Mouse (Mus musculus) liver, embryonic 16.5 days (tissue): ENCODE measurements around the gene Fyn. TPM values are rescaled to one million over a fixed set of nuclear protein-coding genes. Genes with fewer than 3 reads are reported as not detected.

ENCODE experiments used
- ATAC-seq: fragments of 200-750 bp; cut with Nextera tagmentation; 2 replicates; pipeline ENCODE4 v1.8.0; 2017; ENCODE audit warnings: low read depth, mild to moderate bottlenecking, moderate number of reproducible peaks, moderate library complexity
- H3K27ac ChIP-seq: fragments of 300-500 bp; sonication (generic); 2 replicates; pipeline ENCODE4 v1.5.1; 2014; ENCODE audit warnings: mild to moderate bottlenecking, low read length
- H3K27me3 ChIP-seq: fragments of 300-500 bp; sonication (generic); 2 replicates; pipeline ENCODE4 v1.6.1; 2014; ENCODE audit warnings: low read depth, low read length, mixed read lengths; ENCODE audit not compliant: control insufficient read depth, insufficient read depth
- H3K36me3 ChIP-seq: fragments of 300-500 bp; sonication (generic); 2 replicates; pipeline ENCODE4 v1.6.1; 2014; ENCODE audit warnings: mild to moderate bottlenecking; ENCODE audit not compliant: control insufficient read depth, insufficient read depth
- H3K4me1 ChIP-seq: fragments of 300-500 bp; sonication (generic); 2 replicates; pipeline ENCODE4 v1.6.1; 2014; ENCODE audit warnings: low read depth, low read length, mixed read lengths; ENCODE audit not compliant: control insufficient read depth
- H3K4me2 ChIP-seq: fragments of 300-500 bp; sonication (generic); 2 replicates; pipeline ENCODE4 v1.6.1; 2014; ENCODE audit warnings: low read depth, low read length, mixed read lengths
- H3K4me3 ChIP-seq: fragments of 300-500 bp; sonication (generic); 2 replicates; pipeline ENCODE4 v1.5.1; 2014; ENCODE audit warnings: low read depth, mild to moderate bottlenecking, low read length
- H3K9ac ChIP-seq: fragments of 300-500 bp; sonication (generic); 2 replicates; pipeline ENCODE4 v1.6.1; 2014; ENCODE audit warnings: low read depth, low read length
- H3K9me3 ChIP-seq: fragments of 300-500 bp; sonication (generic); replicated peaks from 2 replicates; pipeline ENCODE4 v1.6.1; 2016; ENCODE audit warnings: low read length; ENCODE audit not compliant: control insufficient read depth
- WGBS: fragments of 180-500 bp; shearing (Covaris S2); extraction: QIAGEN DNeasy Blood & Tissue Kit; methylation state at CpG from one replicate; pipeline ENCODE4 v1.1.7; 2014; ENCODE audit not compliant: insufficient replicate concordance; 5-methylcytosine and 5-hydroxymethylcytosine counted together
- polyA plus RNA-seq: library from polyadenylated mRNA; unstranded; fragments of >200 nt; fragmentation: Nextera tagmentation; extraction: Ambion mirVana; gene quantifications from 2 replicates; pipeline ENCODE4 v1.2.1, GENCODE M21; 2015

Gene Fyn
- polyA plus RNA-seq, 1 experiment from 2014 or later, result 5.9 TPM

DNA sequence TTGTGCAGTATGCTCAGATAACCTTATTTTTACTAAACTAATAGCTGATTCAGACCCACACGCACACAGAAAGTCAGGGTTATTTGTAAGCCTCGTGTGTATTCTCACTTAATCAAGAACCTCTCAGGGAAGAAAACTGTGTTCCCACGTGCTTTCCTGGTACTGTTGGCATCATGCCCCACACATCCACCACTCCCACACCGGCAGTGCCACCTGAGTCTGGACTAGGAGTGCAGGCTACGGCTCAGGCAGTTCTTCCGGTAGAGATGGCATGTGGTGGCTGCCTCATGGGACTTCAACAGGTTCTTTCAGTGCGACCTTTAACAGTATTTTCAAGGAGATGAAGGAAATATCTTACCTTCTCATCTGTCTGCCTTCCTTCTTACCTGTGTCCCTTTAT lies 104.3 kb downstream of the Fyn start:
- H3K27me3 ChIP-seq, result no peaks in the 10 kb centered on the region
- H3K4me2 ChIP-seq, result no peak overlapping the region
- no peaks in the 10 kb centered on the region; the same call in 1 of the 2 replicates for H3K4me1 ChIP-seq
- no peaks in the 10 kb centered on the region for H3K9me3 ChIP-seq
- no peak overlapping the region for H3K27ac ChIP-seq
- no peak overlapping the region for H3K4me3 ChIP-seq
- no peaks in the 10 kb centered on the region for H3K36me3 ChIP-seq
- 68% methylated on average over 7 of the region's 7 CpGs for WGBS
- ATAC-seq, result no peak
- no peak overlapping the region for H3K9ac ChIP-seq

DNA sequence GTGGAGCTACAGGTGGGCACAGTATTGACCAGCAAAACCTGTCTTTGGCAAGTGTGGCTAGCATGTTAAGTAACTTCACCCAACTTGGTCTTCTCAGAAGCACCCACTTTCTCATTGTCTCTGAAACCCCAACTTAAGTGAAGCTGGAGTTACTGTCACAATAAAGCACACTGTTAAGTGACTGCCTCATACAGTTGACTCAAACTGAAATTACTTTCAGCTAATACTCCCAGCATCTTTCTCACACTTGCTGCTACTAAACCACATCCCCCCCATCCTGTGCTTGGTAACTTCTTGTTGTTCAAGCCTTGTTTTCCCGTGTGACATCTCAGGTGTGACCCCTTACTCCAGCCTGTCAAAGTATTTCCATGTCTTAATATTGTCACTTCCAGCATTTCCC lies 110.7 kb downstream of the Fyn start:
- no peak for ATAC-seq
- 58% methylated on average over 1 of the region's 1 CpGs for WGBS

DNA sequence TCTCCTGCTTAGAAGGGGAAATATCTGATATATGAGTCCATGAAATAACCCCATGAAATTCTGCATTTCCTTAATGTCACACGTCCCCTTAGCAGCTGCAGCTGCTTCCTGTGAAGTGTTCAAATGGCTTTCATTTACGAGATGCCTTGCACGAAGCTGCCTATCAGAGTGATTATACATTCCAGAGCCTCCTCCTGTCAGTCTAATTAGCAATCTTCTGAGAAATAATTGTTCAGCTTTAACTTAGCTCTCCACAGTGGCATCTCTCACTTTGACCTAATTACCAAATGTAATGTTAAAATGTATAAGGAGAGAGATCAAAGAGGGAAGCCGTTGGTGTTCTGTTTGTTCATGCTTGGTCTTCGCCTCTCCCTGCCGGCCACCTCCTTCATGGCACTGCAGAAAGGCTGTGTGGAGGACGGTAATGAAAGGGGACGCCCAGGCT lies 115.7 kb downstream of the Fyn start:
- no peak for ATAC-seq
- H3K4me3 ChIP-seq, result no peak overlapping the region
- no peaks in the 10 kb centered on the region for H3K27me3 ChIP-seq
- WGBS, result 51% methylated on average over 8 of the region's 8 CpGs
- no peaks in the 10 kb centered on the region for H3K9me3 ChIP-seq
- H3K9ac ChIP-seq, result no peak overlapping the region
- no peaks in the 10 kb centered on the region for H3K36me3 ChIP-seq
- H3K4me2 ChIP-seq, result no peak overlapping the region
- H3K4me1 ChIP-seq, result peaks cover 11% of the 10 kb centered on the region
- H3K27ac ChIP-seq, result no peak overlapping the region

More for the DNA sequence above, 110.7 kb downstream of the Fyn start:
- H3K4me3 ChIP-seq, result no peak overlapping the region
- H3K4me1 ChIP-seq, result no peaks in the 10 kb centered on the region; the same call in 1 of the 2 replicates
- H3K36me3 ChIP-seq, result no peaks in the 10 kb centered on the region
- no peak overlapping the region for H3K9ac ChIP-seq
- H3K9me3 ChIP-seq, result no peaks in the 10 kb centered on the region
- no peak overlapping the region for H3K4me2 ChIP-seq
- H3K27me3 ChIP-seq, result no peaks in the 10 kb centered on the region
- no peak overlapping the region for H3K27ac ChIP-seq

DNA sequence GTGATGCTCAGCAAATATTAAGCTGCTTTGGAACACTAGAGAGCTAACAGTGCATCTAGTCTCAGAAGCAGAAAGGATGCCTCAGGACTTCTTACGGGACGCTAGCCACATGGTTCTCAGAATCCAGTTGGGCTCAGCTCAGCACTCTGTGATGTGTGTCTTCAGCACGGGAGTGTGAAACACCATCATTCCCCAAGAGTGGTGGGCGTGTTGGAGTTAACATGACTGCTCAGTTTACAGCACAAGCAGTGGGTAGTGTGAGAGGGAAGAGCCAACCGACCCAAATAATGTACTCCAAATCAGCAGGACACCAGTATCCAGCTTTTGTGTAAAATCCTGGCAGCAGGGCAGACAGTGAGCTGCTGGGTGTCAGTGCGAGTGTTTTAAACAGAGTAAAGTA lies 116.2 kb downstream of the Fyn start:
- Histone ChIP-seq H3K27me3 (no peaks in the 10 kb centered on the region), H3K9me3 (no peaks in the 10 kb centered on the region), H3K27ac (no peak overlapping the region), H3K4me2 (no peak overlapping the region), H3K36me3 (no peaks in the 10 kb centered on the region), H3K4me1 (peaks cover 11% of the 10 kb centered on the region), H3K4me3 (no peak overlapping the region), H3K9ac (no peak overlapping the region)
- no peak for ATAC-seq
- WGBS, result 60% methylated on average over 6 of the region's 6 CpGs

DNA sequence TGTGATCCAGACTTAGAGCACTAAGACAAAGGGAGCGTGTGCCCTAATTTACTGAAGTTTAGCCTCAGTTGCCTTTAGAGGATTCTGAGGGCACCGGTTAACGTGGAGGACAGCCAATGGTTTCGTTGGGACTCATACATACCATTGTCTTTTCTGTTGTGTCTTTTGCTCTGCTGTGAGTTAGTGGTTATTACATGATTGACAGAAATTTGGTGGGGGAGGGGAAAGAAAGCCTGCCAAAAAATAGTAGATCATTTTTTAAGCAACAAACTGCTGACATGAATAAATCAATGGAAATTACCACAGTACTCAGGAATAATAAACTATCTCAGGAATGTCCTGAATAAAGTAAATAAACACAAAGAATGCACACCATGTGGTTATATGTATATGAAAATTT lies 117.3 kb downstream of the Fyn start:
- Histone ChIP-seq H3K27ac (no peak overlapping the region), H3K4me3 (no peak overlapping the region), H3K27me3 (no peaks in the 10 kb centered on the region), H3K9me3 (no peaks in the 10 kb centered on the region), H3K36me3 (no peaks in the 10 kb centered on the region), H3K9ac (no peak overlapping the region), H3K4me1 (peaks cover 11% of the 10 kb centered on the region), H3K4me2 (no peak overlapping the region)
- ATAC-seq, result no peak
- 71% methylated on average over 4 of the region's 4 CpGs for WGBS

DNA sequence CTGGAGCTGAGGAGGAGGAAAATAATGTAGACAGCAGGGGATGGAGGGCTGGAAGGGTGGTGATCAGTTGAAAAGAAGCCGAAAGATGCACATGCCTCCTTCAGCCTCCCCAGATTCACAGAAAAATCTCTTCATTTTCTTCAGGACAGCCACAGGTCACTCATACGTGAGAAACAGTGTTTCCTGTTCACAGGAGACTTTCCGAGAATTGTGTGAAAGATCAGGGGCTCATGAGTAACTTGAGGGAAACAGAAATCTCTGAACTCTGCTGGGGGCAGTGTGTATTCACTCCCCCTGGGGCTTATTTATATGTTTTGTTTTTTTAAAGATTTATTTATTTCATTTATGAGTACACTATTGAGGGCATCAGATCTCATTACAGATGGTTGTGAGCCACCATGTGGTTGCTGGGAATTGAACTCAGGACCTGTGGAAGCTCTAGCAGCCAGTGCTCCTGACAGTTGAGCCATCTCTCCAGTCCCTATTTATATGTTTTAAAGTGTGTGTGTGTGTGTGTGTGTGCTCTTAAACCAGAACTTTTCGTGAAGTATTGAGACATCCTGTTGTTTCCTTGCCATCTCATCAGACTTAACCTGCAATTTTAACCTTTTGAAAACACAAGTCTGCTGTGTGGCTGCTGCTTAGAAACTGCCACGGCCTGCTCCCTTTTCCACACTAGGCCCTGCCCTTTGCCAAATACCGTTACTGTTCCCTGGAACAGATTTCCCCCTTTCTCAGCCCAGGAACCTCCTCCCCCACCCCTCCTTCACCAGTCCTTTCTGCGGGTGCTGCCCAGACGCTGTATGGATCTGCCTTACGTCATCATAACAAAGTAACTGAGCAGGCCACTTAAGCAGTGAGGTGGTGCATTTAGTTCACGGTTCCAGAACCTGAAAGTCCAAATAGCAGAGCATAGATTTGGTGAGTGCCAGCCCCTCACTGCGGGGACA lies 118.1 kb downstream of the Fyn start:
- Histone ChIP-seq H3K4me2 (no peak overlapping the region), H3K27ac (no peak overlapping the region), H3K4me3 (no peak overlapping the region), H3K4me1 (peaks cover 11% of the 10 kb centered on the region), H3K9ac (no peak overlapping the region), H3K9me3 (no peaks in the 10 kb centered on the region), H3K27me3 (no peaks in the 10 kb centered on the region), H3K36me3 (no peaks in the 10 kb centered on the region)
- no peak for ATAC-seq
- WGBS, result 66% methylated on average over 11 of the region's 11 CpGs

DNA sequence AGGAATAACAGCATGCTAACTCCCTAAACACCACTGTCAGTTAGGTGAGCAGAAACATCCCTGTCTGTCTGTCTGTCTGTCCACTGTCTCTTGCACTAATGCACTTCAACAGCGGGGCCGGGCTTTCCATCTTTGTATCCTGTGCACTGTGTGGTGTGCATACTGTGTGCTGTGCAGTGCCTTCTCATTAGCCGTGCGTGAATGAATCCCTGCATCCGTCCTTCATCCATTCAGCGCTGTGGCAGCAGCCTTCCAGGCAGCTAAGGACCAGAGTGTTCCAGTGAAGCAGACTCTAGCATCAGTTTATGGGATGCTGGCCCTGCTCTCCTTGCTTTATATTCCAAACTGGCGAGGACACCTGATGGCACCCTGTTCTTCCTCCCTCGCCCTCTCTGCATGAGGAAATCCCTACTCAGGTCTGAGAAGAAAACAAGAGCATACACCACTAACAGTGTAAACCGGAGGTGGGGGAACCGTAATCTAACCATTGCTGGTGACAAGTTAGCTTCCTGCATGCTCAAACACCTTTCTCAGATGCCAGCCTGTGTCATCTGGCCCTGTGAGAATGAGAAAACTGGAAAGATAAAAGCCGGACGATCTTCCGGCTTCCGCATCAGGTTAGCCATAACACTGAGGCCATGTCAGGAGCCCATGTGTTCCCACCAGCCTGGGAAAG lies 119.2 kb downstream of the Fyn start:
- ATAC-seq, result no peak
- no peaks in the 10 kb centered on the region for H3K36me3 ChIP-seq
- peaks cover 11% of the 10 kb centered on the region for H3K4me1 ChIP-seq
- no peaks in the 10 kb centered on the region for H3K9me3 ChIP-seq
- H3K4me3 ChIP-seq, result no peak overlapping the region
- no peak overlapping the region for H3K4me2 ChIP-seq
- no peak overlapping the region for H3K27ac ChIP-seq
- no peaks in the 10 kb centered on the region for H3K27me3 ChIP-seq
- no peak overlapping the region for H3K9ac ChIP-seq
- WGBS, result 75% methylated on average over 14 of the region's 14 CpGs

DNA sequence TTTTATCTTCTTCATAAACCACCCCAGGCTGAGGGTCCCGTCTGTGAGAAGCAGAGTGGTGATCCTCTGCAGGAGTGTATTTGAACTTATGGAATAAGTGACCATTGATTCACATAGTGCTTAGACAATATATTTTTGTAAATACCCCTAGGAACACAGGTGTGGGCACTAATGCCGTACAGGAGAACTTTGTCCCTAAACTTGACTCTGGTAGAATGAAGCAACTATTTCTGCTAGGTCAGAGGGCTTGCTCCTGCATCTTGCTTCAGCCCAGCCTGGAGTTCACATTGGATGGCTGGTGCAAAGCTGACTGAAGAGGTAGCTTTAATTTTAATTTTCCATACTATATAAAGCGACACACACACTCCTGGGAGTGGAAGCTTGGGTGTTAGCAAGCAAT lies 119.9 kb downstream of the Fyn start:
- H3K27ac ChIP-seq, result no peak overlapping the region
- H3K4me1 ChIP-seq, result peaks cover 11% of the 10 kb centered on the region
- H3K27me3 ChIP-seq, result no peaks in the 10 kb centered on the region
- H3K4me3 ChIP-seq, result no peak overlapping the region
- WGBS, result 47% methylated on average over 3 of the region's 3 CpGs
- no peaks in the 10 kb centered on the region for H3K36me3 ChIP-seq
- no peak overlapping the region for H3K4me2 ChIP-seq
- peak; percentile 53; the same call in 1 of the 2 replicates for ATAC-seq
- H3K9ac ChIP-seq, result no peak overlapping the region
- no peaks in the 10 kb centered on the region for H3K9me3 ChIP-seq

DNA sequence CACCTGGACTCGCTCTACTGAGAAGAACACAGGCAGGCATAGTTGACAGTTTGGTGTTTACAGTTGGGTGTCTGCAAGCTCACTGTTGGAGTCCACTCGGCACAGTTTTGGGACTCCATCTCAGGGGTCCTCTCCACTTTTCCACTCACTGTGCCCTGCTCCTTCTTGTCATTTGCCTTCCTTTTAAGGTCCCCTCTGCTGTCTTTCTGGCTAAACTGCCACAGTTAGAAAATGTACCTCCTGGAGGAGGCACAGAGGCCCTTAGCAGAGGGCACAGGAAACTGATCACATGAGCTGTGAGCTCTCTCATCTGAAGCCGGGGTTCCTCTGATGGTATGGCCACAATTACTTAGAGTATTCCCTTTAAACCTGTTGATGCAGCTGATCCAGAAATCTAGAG lies 120.3 kb downstream of the Fyn start:
- no peak overlapping the region for H3K9ac ChIP-seq
- H3K4me3 ChIP-seq, result no peak overlapping the region
- WGBS, result 66% methylated on average over 3 of the region's 3 CpGs
- peaks cover 11% of the 10 kb centered on the region for H3K4me1 ChIP-seq
- H3K4me2 ChIP-seq, result no peak overlapping the region
- ATAC-seq, result no peak
- H3K27ac ChIP-seq, result no peak overlapping the region
- no peaks in the 10 kb centered on the region for H3K36me3 ChIP-seq
- no peaks in the 10 kb centered on the region for H3K9me3 ChIP-seq
- no peaks in the 10 kb centered on the region for H3K27me3 ChIP-seq
